Mouse (Mus musculus): ENCODE measurements around the gene A030005L19Rik. TPM values are rescaled to one million over a fixed set of nuclear protein-coding genes. Genes with fewer than 3 reads are reported as not detected.
"Not testable (repeated sequence)": the region's sequence is repeated elsewhere in the genome, so short reads cannot be mapped to it uniquely, and the experiment has no call there.

Gene A030005L19Rik
- total RNA-seq (2022), result under 1 TPM in 3 of 4 experiments, not detected in 1; 0.73 to 0.96 (median 0.84) TPM

GRCm38 (mm10) chr1:82913025-82913424, at the start of gene A030005L19Rik:
A030005L19Rik (plus strand) TSS chr1:82913325.
- no peak for DNase-seq (ENCODE audit: low spot score in 2 of 2)

- no peak for DNase-seq (ENCODE audit: low spot score in 2 of 2)
These were observed 42.9 kb upstream of the A030005L19Rik start for GRCm38 (mm10) chr1:82870202-82870601.

GRCm38 (mm10) chr1:82879172-82879571, 34.0 kb upstream of the A030005L19Rik start:
- no peak for DNase-seq (ENCODE audit: low spot score in 2 of 2)

- DNase-seq (ENCODE audit: low spot score in 2 of 2), result no peak
These were observed 32.9 kb upstream of the A030005L19Rik start for GRCm38 (mm10) chr1:82880196-82880595.

- no peak for DNase-seq (ENCODE audit: low spot score in 2 of 2)
These were observed 19.9 kb upstream of the A030005L19Rik start for GRCm38 (mm10) chr1:82893269-82893668.

- no peak for DNase-seq (ENCODE audit: low spot score in 2 of 2)
These were observed 12.6 kb upstream of the A030005L19Rik start for GRCm38 (mm10) chr1:82900567-82900966.

- DNase-seq (ENCODE audit: low spot score in 2 of 2), result no peak
These were observed 11.9 kb upstream of the A030005L19Rik start for GRCm38 (mm10) chr1:82901201-82901600.

- no peak for DNase-seq (ENCODE audit: low spot score in 2 of 2)
These were observed 7.2 kb upstream of the A030005L19Rik start for GRCm38 (mm10) chr1:82905886-82906285.

GRCm38 (mm10) chr1:82913434-82913833, 309 bp downstream of the A030005L19Rik start:
- DNase-seq (ENCODE audit: low spot score in 2 of 2), result not testable (repeated sequence)

- no peak for DNase-seq (ENCODE audit: low spot score in 2 of 2)
These were observed 11.5 kb downstream of the A030005L19Rik start, which contains the start of gene A030014E15Rik for GRCm38 (mm10) chr1:82924650-82925049. A030014E15Rik (plus strand) TSS chr1:82924917.

GRCm38 (mm10) chr1:82930558-82930957, 17.4 kb downstream of the A030005L19Rik start:
- not testable (repeated sequence) for DNase-seq (ENCODE audit: low spot score in 2 of 2)

GRCm38 (mm10) chr1:82931326-82931725, 18.2 kb downstream of the A030005L19Rik start, which contains the start of gene Gm6217:
Gm6217 (minus strand) TSS chr1:82931399.
- not testable (repeated sequence) for DNase-seq (ENCODE audit: low spot score in 2 of 2)

- no peak for DNase-seq (ENCODE audit: low spot score in 2 of 2)
These were observed 25.5 kb downstream of the A030005L19Rik start for GRCm38 (mm10) chr1:82938666-82939065.

GRCm38 (mm10) chr1:82942505-82942904, 29.4 kb downstream of the A030005L19Rik start:
- DNase-seq (ENCODE audit: low spot score in 2 of 2), result not testable (repeated sequence)

- DNase-seq (ENCODE audit: low spot score in 2 of 2), result not testable (repeated sequence)
These were observed 30.2 kb downstream of the A030005L19Rik start, which contains the start of gene A030003K21Rik for GRCm38 (mm10) chr1:82943295-82943694. A030003K21Rik (minus strand) TSS chr1:82943388.

- not testable (repeated sequence) for DNase-seq (ENCODE audit: low spot score in 2 of 2)
These were observed 32.9 kb downstream of the A030005L19Rik start for GRCm38 (mm10) chr1:82946029-82946428.

- DNase-seq (ENCODE audit: low spot score in 2 of 2), result no peak
These were observed 35.5 kb downstream of the A030005L19Rik start for GRCm38 (mm10) chr1:82948601-82949000.

- DNase-seq (ENCODE audit: low spot score in 2 of 2), result not testable (repeated sequence)
These were observed 42.8 kb downstream of the A030005L19Rik start, which contains the start of gene Gm7544 for GRCm38 (mm10) chr1:82955913-82956312. Gm7544 (minus strand) TSS chr1:82956013.

GRCm38 (mm10) chr1:82959870-82960385, 46.8 kb downstream of the A030005L19Rik start, which contains the start of gene Gm47955:
Gm47955 (plus strand) TSS chr1:82960286.
- DNase-seq (ENCODE audit: low spot score in 2 of 2), result no peak

Measured in left cerebral cortex, adult 8-10 months (tissue).